Mouse (Mus musculus): ENCODE measurements around the gene Txndc15. TPM values are rescaled to one million over a fixed set of nuclear protein-coding genes. Genes with fewer than 3 reads are reported as not detected.

The Txndc15 gene
- polyA plus RNA-seq, 2 experiments = 61.8 to 104 TPM

DNA sequence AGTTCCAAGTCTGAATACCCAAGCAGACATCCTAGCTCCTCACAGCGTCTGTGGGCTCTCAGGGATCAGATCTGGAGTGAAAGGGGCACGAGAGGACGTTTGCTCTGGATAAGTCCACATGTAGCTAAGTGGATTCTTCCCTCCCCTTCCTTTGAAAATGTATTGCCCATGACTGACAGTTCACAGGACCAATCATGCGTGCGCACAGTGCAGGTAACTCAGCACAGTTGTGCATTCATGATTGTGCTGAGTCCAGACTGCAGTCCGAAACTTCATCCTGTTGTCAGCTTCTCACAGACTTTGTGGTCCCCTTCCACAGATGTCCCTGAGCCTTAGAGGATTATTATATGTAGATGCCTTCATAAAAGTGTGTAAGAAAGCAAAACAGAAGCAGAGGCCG lies 59.9 kb downstream of the Txndc15 start:
- 72% methylated on average over 7 of the region's 7 CpGs for WGBS
- no peak overlapping the region for H3K27ac ChIP-seq (replicated peaks; ENCODE audit: low read depth, low read length)
- no peak for DNase-seq (ENCODE audit: low spot score)

DNA sequence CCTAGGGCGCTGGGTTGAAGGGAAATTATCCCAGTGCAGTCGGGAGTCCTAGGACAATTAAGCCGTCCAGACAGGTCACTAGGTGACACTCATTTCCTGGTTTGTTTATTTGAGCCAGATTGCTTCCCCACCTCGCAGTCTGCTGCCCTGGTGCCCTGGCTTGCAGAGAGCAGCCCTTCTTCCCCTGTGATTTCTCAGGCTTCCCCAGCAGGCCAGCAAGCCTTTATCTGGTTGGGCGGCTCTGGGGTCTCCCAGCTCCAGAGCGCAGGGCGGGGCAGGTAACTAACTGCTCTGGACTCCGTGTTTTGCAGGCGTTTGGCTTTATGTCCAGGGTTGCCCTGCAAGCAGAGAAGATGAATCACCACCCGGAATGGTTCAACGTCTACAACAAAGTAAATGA lies 60.6 kb downstream of the Txndc15 start:
- no peak for TF ChIP-seq POLR2A (IDR thresholded peaks at IDR 0.05; ENCODE audit: borderline replicate concordance, extremely low read depth, insufficient read depth, insufficient read length)
- peaks cover 4% of the 10 kb centered on the region; the same call in 1 of the 2 replicates for H3K4me1 ChIP-seq (ENCODE audit: control insufficient read depth, insufficient read depth, low read length)
- no peaks in the 10 kb centered on the region for H3K36me3 ChIP-seq (ENCODE audit: control insufficient read depth, insufficient read depth, low read length)
- no peak overlapping the region for H3K9ac ChIP-seq (ENCODE audit: low read depth, low read length, severe bottlenecking)
- H3K4me2 ChIP-seq (replicated peaks; ENCODE audit: low read depth, low read length, severe bottlenecking) = no peak overlapping the region
- no peak overlapping the region for H3K4me3 ChIP-seq (replicated peaks; ENCODE audit: low read length)
- DNase-seq (ENCODE audit: low spot score) (no peak), ATAC-seq (ENCODE audit: low FRiP score, low read depth) (no peak)
- WGBS = 13% methylated on average over 11 of the region's 11 CpGs
- H3K9me3 ChIP-seq (ENCODE audit: control insufficient read depth, low read length) = no peaks in the 10 kb centered on the region
- H3K27me3 ChIP-seq (ENCODE audit: control insufficient read depth, insufficient read depth, low read length) = no peaks in the 10 kb centered on the region
- no peak overlapping the region for H3K27ac ChIP-seq (replicated peaks; ENCODE audit: low read depth, low read length)

More for the DNA sequence above, 59.9 kb downstream of the Txndc15 start:
- Histone ChIP-seq H3K4me1 (ENCODE audit: control insufficient read depth, insufficient read depth, low read length) (peaks cover 4% of the 10 kb centered on the region; the same call in 1 of the 2 replicates), H3K9ac (ENCODE audit: low read depth, low read length, severe bottlenecking) (no peak overlapping the region), H3K4me2 (replicated peaks; ENCODE audit: low read depth, low read length, severe bottlenecking) (no peak overlapping the region), H3K27me3 (ENCODE audit: control insufficient read depth, insufficient read depth, low read length) (no peaks in the 10 kb centered on the region), H3K4me3 (replicated peaks; ENCODE audit: low read length) (no peak overlapping the region), H3K9me3 (ENCODE audit: control insufficient read depth, low read length) (no peaks in the 10 kb centered on the region), H3K36me3 (ENCODE audit: control insufficient read depth, insufficient read depth, low read length) (no peaks in the 10 kb centered on the region)
- ATAC-seq (ENCODE audit: low FRiP score, low read depth) = no peak
- no peak for TF ChIP-seq POLR2A (IDR thresholded peaks at IDR 0.05; ENCODE audit: borderline replicate concordance, extremely low read depth, insufficient read depth, insufficient read length)

Other genes starting within 250 kb of the Txndc15 start
- gene Dbn1, start 226.5 kb upstream of the Txndc15 start, polyA plus RNA-seq (2012; rRNA removed) = 266 and 303 TPM in 2 replicates
- gene Dbn1, start 226.5 kb upstream of the Txndc15 start, polyA plus RNA-seq (2014; fragmentation: Nextera tagmentation; extraction: Ambion mirVana) = 153 and 178 TPM in 2 replicates
- gene Pdlim7, start 201.0 kb upstream of the Txndc15 start, polyA plus RNA-seq (2012; rRNA removed) = 137 and 192 TPM in 2 replicates
- gene Pdlim7, start 201.0 kb upstream of the Txndc15 start, polyA plus RNA-seq (2014; fragmentation: Nextera tagmentation; extraction: Ambion mirVana) = 148 and 162 TPM in 2 replicates
- 9.1 and 9.8 TPM in 2 replicates for gene Dok3, start 185.4 kb upstream of the Txndc15 start, polyA plus RNA-seq (2012; rRNA removed)
- 2.4 and 4.4 TPM in 2 replicates for gene Dok3, start 185.4 kb upstream of the Txndc15 start, polyA plus RNA-seq (2014; fragmentation: Nextera tagmentation; extraction: Ambion mirVana)
- 89.3 and 92.6 TPM in 2 replicates for gene Ddx41, start 178.0 kb upstream of the Txndc15 start, polyA plus RNA-seq (2012; rRNA removed)
- 59.9 and 61.6 TPM in 2 replicates for gene Ddx41, start 178.0 kb upstream of the Txndc15 start, polyA plus RNA-seq (2014; fragmentation: Nextera tagmentation; extraction: Ambion mirVana)
- gene Fam193b, start 143.5 kb upstream of the Txndc15 start, polyA plus RNA-seq (2012; rRNA removed) = 140 and 159 TPM in 2 replicates
- 35.9 and 40.7 TPM in 2 replicates for gene Fam193b, start 143.5 kb upstream of the Txndc15 start, polyA plus RNA-seq (2014; fragmentation: Nextera tagmentation; extraction: Ambion mirVana)
- 182 and 228 TPM in 2 replicates for gene Tmed9, start 140.9 kb upstream of the Txndc15 start, polyA plus RNA-seq (2012; rRNA removed)
- gene Tmed9, start 140.9 kb upstream of the Txndc15 start, polyA plus RNA-seq (2014; fragmentation: Nextera tagmentation; extraction: Ambion mirVana) = 78.6 and 83.0 TPM in 2 replicates
- 39.3 and 53.0 TPM in 2 replicates for gene B4galt7, start 114.8 kb upstream of the Txndc15 start, polyA plus RNA-seq (2012; rRNA removed)
- gene B4galt7, start 114.8 kb upstream of the Txndc15 start, polyA plus RNA-seq (2014; fragmentation: Nextera tagmentation; extraction: Ambion mirVana) = 10.1 and 12.5 TPM in 2 replicates
- 55.3 and 60.7 TPM in 2 replicates for gene Caml, start 91.6 kb upstream of the Txndc15 start, polyA plus RNA-seq (2012; rRNA removed)
- 59.4 and 60.4 TPM in 2 replicates for gene Caml, start 91.6 kb upstream of the Txndc15 start, polyA plus RNA-seq (2014; fragmentation: Nextera tagmentation; extraction: Ambion mirVana)
- gene Ddx46, start 79.6 kb upstream of the Txndc15 start, polyA plus RNA-seq (2012; rRNA removed) = 36.5 and 48.7 TPM in 2 replicates
- 33.0 and 36.0 TPM in 2 replicates for gene Ddx46, start 79.6 kb upstream of the Txndc15 start, polyA plus RNA-seq (2014; fragmentation: Nextera tagmentation; extraction: Ambion mirVana)
- gene B230219D22Rik, start 21.5 kb upstream of the Txndc15 start, polyA plus RNA-seq (2012; rRNA removed) = 75.9 and 87.5 TPM in 2 replicates
- 60.7 and 67.8 TPM in 2 replicates for gene B230219D22Rik, start 21.5 kb upstream of the Txndc15 start, polyA plus RNA-seq (2014; fragmentation: Nextera tagmentation; extraction: Ambion mirVana)
- 24.3 and 41.7 TPM in 2 replicates for gene Pcbd2, start 12.7 kb downstream of the Txndc15 start, polyA plus RNA-seq (2012; rRNA removed)
- gene Pcbd2, start 12.7 kb downstream of the Txndc15 start, polyA plus RNA-seq (2014; fragmentation: Nextera tagmentation; extraction: Ambion mirVana) = 40.9 and 46.2 TPM in 2 replicates
- gene Catsper3, start 69.9 kb downstream of the Txndc15 start, polyA plus RNA-seq (2012; rRNA removed) = 0.18 TPM in 2 replicates
- 0.15 TPM in 1 of 2 replicates, not detected in the other for gene Catsper3, start 69.9 kb downstream of the Txndc15 start, polyA plus RNA-seq (2014; fragmentation: Nextera tagmentation; extraction: Ambion mirVana)
- gene Pitx1, start 121.5 kb downstream of the Txndc15 start, polyA plus RNA-seq (2012; rRNA removed) = 59.5 and 94.8 TPM in 2 replicates
- gene Pitx1, start 121.5 kb downstream of the Txndc15 start, polyA plus RNA-seq (2014; fragmentation: Nextera tagmentation; extraction: Ambion mirVana) = 63.1 and 84.6 TPM in 2 replicates

Data from limb, embryonic 14.5 days (tissue).